Mouse (Mus musculus): ENCODE measurements around the gene Sephs2. TPM values are rescaled to one million over a fixed set of nuclear protein-coding genes. Genes with fewer than 3 reads are reported as not detected.

Sephs2 gene
- 10 to 100 TPM; 28.9 to 30.8 TPM for total RNA-seq (2023)

GRCm38 (mm10) chr7:127273925-127274789, at the start of gene Sephs2:
TSS of gene Sephs2 (minus strand) at chr7:127274055.

GRCm38 (mm10) chr7:127296098-127296497, 22.2 kb upstream of the Sephs2 start, which contains the start of gene Itgal:
TSS of gene Itgal (plus strand) at chr7:127296260.

GRCm38 (mm10) chr7:127260309-127261111, 13.3 kb downstream of the Sephs2 start, which contains the start of gene Dctpp1:
TSS of gene Dctpp1 (minus strand) at chr7:127260709.

GRCm38 (mm10) chr7:127243870-127244657, 29.8 kb downstream of the Sephs2 start, which contains the start of gene Zfp771:
TSS of gene Zfp771 (plus strand) at chr7:127244274.

GRCm38 (mm10) chr7:127232622-127233367, 41.1 kb downstream of the Sephs2 start, which contains the start of the genes Zfp553 and Sept1:
TSS of gene Zfp553 (plus strand) at chr7:127233061.
TSS of gene Sept1 (minus strand) at chr7:127233130.

Other genes with a start within 250 kb of the Sephs2 start
- gene Maz, start 247.0 kb downstream of the Sephs2 start, total RNA-seq (2023): 100 to 1,000 TPM; 251 to 254 TPM
- 1 to 10 TPM; 3.1 to 4.2 TPM for gene Kif22, start 231.6 kb downstream of the Sephs2 start, total RNA-seq (2023)
- gene Zg16, start 186.7 kb downstream of the Sephs2 start, total RNA-seq (2023): not detected
- gene AI467606, start 182.7 kb downstream of the Sephs2 start, total RNA-seq (2023): 10 to 100 TPM; 69.0 to 74.5 TPM
- 1 to 10 TPM in 1 of 2 experiments, under 1 TPM in 1; 0.52 to 1.5 TPM for gene Qprt, start 151.8 kb downstream of the Sephs2 start, total RNA-seq (2023)
- gene Spn, start 136.2 kb downstream of the Sephs2 start, total RNA-seq (2023): 10 to 100 TPM in 1 of 2 experiments, 1 to 10 TPM in 1; 7.3 to 10.0 TPM
- gene Cd2bp2, start 78.0 kb downstream of the Sephs2 start, total RNA-seq (2023): 10 to 100 TPM; 75.1 to 82.8 TPM
- 10 to 100 TPM; 59.8 to 76.1 TPM for gene Tbc1d10b, start 65.6 kb downstream of the Sephs2 start, total RNA-seq (2023)
- gene Mylpf, start 65.2 kb downstream of the Sephs2 start, total RNA-seq (2023): 1 to 10 TPM; 5.8 to 9.7 TPM
- 10 to 100 TPM; 15.8 to 18.7 TPM for gene Zfp553, start 41.0 kb downstream of the Sephs2 start, total RNA-seq (2023)
- 100 to 1,000 TPM; 394 to 455 TPM for gene Sept1, start 40.9 kb downstream of the Sephs2 start, total RNA-seq (2023)
- gene Zfp771, start 29.8 kb downstream of the Sephs2 start, total RNA-seq (2023): 10 to 100 TPM; 19.5 to 26.9 TPM
- gene Dctpp1, start 13.3 kb downstream of the Sephs2 start, total RNA-seq (2023): 10 to 100 TPM; 17.2 TPM
- 100 to 1,000 TPM; 118 to 124 TPM for gene Itgal, start 22.2 kb upstream of the Sephs2 start, total RNA-seq (2023)
- 1 to 10 TPM; 3.0 to 4.8 TPM for gene Zfp768, start 71.5 kb upstream of the Sephs2 start, total RNA-seq (2023)
- 10 to 100 TPM; 13.5 to 17.4 TPM for gene Zfp747, start 102.0 kb upstream of the Sephs2 start, total RNA-seq (2023)
- 1 to 10 TPM; 4.7 to 5.4 TPM for gene 9130019O22Rik, start 113.1 kb upstream of the Sephs2 start, total RNA-seq (2023)
- gene E430018J23Rik, start 119.6 kb upstream of the Sephs2 start, total RNA-seq (2023): 1 to 10 TPM; 6.2 to 8.6 TPM
- 10 to 100 TPM; 10.5 to 13.3 TPM for gene Zfp764, start 132.8 kb upstream of the Sephs2 start, total RNA-seq (2023)
- 10 to 100 TPM; 13.8 to 22.7 TPM for gene Zfp688, start 148.0 kb upstream of the Sephs2 start, total RNA-seq (2023)
- gene Zfp689, start 175.1 kb upstream of the Sephs2 start, total RNA-seq (2023): 1 to 10 TPM; 4.7 to 6.6 TPM
- 100 to 1,000 TPM; 166 to 171 TPM for gene Prr14, start 185.6 kb upstream of the Sephs2 start, total RNA-seq (2023)
- 100 to 1,000 TPM; 272 to 327 TPM for gene Fbrs, start 205.1 kb upstream of the Sephs2 start, total RNA-seq (2023)
- gene Srcap, start 237.9 kb upstream of the Sephs2 start, total RNA-seq (2023): 100 to 1,000 TPM; 208 to 213 TPM
- gene Gm42715, start 245.5 kb upstream of the Sephs2 start, total RNA-seq (2023): 10 to 100 TPM; 44.1 to 48.8 TPM

Measured in B cell, adult 67 days (primary cell).